Mouse (Mus musculus) thymus, postnatal 36 days (tissue): ENCODE data around the gene Tsc2.
"Not testable (repeated sequence)": the region's sequence is repeated elsewhere in the genome, so short reads cannot be mapped to it uniquely, and the experiment has no call there.

Experiments used
- DNase-seq, 2 experiments: peaks; one replicate each; pipeline ENCODE4 v3.0.0; 2022; ENCODE audit warnings: mixed read lengths in 2 of 2

Tsc2 gene

DNA sequence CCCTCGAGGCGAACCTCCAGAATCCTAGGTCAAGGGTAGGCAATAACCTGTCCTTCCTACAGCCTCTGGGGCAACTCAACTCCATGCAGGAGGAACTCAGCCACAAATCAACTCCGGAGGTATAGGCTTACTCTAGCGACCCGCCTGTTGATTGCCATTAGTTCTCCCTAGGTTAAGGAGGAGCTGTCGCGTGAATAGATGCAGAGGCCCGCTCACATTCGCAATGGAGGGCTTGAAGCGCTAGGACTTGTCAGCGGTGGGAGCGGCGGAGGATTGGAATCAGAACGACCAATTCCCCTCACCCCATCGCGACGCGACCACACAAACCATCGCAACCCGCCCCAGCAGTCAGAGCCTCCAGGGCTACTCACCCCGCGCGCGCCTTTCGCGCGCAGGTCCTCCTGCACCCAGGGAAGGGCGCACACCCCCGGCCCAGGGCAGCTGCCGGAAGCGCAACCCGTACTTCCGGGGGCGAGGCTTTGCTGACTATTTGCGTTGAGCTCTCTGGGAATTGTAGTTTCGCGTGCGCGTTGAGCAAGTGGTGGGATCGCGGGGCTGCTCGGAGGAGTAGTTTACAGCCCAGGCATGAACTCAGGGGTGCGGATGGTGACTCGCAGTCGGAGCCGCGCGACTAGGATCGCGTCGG lies at the start of gene Tsc2, which contains the start of gene Nthl1:
Tsc2 (minus strand) TSS at position 464 of the 646 bp plus-strand sequence.
Nthl1 (plus strand) TSS at position 514 of the 646 bp plus-strand sequence.
- DNase-seq: peak; percentile 87 to 92

GRCm38 (mm10) chr17:24677500-24678080 lies 45.2 kb upstream of the Tsc2 start:
- DNase-seq: no peak

DNA sequence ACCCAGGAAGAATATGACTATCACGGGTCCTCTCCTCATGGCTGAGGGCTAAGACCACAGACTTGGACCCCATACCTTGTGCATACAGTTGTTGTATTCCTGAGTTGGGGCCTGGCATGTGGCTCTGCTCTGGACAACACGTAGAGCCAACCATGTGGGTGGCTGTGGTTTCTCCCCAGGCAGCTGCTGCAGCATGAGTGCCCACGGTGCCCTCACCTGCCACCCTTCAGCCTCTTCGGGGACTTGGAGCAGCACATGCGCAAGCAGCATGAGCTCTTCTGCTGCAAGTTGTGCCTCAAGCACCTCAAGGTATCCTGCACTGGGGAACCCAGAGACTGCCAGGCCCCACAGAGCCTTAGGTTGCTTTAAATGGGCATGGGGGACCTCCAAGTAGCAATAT lies 44.4 kb upstream of the Tsc2 start:
- DNase-seq: no peak

GRCm38 (mm10) chr17:24676187-24676586 lies 43.8 kb upstream of the Tsc2 start:
- DNase-seq: peak; percentile 58 to 71

GRCm38 (mm10) chr17:24674277-24674676 lies 41.8 kb upstream of the Tsc2 start:
- DNase-seq: no peak

DNA sequence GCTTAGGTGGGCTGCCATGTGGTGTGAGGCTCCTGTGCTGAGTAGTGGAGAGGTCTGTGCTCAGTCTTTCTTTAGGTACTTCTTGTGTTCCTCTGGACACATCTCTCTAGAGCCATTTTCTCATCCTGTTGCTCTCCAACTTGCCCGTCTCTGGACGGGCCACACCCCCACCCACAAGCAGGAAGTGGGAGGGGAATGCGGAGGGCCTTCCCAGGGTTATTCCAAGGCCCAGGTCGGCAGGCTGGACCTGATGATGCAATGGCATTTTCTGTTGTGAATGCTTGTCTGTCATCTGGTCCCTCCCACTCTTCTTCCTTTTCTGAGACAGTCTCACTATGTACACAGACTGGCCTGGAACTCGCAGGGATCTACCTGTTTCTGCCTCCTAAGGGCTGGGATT lies 39.7 kb upstream of the Tsc2 start:
- DNase-seq: no peak

- no peak for DNase-seq
These were observed 38.9 kb upstream of the Tsc2 start for GRCm38 (mm10) chr17:24671346-24671745.

DNA sequence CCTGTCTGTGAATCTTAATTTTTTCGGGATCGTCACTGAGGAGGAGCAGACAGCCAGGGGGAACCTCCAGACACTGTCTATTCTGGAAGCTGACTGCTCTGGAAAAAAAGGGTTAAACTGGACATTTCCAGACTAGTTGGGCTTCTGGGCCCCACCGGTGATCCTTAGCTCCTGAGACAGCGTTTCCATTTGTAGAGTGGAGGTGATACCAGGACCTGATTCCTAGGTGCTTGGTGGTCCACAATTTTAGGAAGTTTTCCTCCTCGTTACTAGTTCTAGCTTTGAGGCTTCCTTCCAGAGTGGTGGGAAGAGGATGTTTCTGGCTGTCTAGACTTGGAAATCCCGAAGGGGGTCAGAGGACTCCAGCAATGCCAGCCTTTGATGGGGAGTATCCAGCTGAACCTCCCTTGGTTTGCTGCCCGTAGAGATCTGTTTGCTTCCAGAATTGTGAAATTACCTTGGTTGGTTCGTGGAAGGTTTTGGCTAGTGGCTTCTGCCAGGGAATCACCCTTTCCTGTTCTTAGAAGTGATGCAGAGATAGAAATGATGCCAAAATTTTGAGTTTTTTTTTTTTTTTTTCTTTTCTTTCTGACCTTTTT lies 37.9 kb upstream of the Tsc2 start:
- no peak for DNase-seq

DNA sequence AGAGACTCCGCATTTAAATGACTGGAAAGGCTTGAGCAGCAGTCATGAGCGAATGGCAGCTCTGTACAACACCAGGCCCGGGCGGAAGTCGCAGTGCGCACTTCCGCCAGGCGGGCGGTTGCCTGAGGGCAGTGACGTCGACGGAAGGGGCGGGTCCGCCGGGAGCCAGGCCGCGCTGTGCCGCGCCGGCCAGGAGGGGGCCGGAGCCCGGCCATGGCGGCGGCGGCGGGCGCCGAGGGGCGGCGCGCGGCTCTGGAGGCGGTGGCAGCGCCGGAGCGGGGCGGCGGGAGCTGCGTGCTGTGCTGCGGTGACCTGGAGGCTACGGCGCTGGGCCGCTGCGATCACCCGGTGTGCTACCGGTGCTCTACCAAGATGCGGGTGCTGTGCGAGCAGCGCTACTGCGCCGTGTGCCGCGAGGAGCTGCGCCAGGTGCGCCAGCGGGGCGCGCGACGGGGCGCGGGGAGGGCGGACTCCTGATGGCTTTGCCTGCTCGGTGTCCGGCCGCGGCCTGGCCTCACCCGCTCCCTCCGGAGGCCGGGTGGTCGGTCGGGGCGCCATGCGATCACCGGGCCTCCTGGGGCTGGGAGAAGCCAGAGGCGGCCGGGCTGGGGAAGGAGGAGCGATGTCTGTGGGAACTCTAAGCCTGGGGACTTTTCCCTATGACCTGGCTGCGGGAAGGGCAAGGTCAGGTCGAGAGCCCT lies 37.3 kb upstream of the Tsc2 start, which contains the start of gene Zfp598:
Zfp598 (plus strand) TSS at position 143 of the 701 bp plus-strand sequence.
- peak; percentile 93 to 95 for DNase-seq

- DNase-seq: not testable (repeated sequence)
These were observed 36.7 kb upstream of the Tsc2 start for GRCm38 (mm10) chr17:24669214-24669544.

- peak; percentile 53 to 57 for DNase-seq
These were observed 35.0 kb upstream of the Tsc2 start for GRCm38 (mm10) chr17:24667416-24667815.

DNA sequence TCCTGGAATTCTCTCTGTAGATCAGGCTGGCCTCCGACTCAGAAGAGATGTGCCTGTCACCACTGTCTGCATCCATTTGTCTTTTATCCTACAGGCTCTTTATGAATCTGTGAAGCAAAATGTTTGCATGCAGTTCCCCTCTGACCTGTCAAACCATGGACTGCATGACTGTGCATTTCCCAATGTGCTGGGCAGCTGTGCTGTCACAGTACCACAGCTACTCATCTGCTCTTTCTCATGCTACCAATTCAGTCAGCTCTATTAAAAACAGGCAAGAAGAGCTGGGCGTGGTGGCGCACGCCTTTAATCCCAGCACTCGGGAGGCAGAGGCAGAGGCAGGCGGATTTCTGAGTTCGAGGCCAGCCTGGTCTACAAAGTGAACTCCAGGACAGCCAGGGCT lies 34.6 kb upstream of the Tsc2 start:
- not testable (repeated sequence) for DNase-seq

DNA sequence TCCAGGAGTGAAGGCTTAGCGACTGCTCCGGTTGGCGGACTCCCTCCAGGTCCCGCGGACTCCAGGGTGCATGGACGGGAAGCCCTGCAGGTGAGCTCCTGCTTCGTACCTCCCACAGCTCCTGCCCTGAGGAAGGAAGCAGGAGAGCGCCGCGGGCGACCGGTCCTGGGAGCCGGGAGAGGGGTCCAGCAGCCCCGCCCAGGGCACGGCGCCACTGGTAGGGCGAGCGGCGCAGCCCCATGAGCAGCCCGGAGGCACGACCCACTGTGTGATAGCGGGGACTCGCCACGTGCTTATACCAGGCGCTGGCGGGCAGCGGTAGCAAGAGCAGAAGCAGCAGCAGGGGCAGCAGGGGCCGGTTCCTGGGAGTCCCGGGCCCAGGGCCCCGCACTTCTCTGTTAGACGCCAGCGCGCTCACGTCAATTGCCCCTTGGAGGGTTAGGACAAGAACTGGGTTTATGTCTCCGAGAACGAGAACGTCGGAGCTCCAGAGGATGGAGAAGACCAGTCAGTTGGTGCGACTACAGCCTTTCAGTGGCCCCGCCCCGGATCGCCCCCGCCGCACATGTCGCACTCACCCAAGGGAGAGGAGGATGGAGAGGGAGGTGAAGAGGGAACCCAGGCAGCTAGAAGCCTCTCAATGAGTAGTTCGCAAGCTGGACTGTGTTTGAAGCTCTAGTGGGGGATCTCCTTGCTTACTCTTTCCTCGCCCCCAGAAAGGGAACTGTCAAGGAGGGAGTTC lies 25.8 kb upstream of the Tsc2 start, which contains the start of gene Npw:
Npw (minus strand) TSS at position 441 of the 742 bp plus-strand sequence.
- peak in 1 of 2 experiments; percentile 23 for DNase-seq

DNA sequence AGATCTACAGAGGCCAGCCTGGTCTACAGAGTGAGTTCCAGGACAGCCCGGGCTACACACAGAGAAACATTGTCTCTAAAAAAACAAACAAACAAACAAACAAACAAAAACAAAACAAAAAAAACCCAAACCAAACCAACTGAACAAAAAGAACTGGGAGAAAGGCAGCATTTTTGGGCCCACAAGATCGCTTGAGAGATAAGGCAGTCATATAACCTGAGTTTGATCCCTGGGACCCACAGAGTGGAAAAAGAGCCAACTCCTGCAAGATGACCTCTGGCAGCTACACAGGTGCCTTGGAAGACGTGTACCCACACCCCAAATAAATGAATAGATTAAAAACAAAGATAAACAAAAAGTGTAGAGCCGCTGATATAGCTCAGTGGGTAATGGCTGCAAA lies 22.5 kb upstream of the Tsc2 start:
- no peak for DNase-seq

- peak; percentile 65 to 69 for DNase-seq
These were observed 21.7 kb upstream of the Tsc2 start for GRCm38 (mm10) chr17:24653967-24654710.

- no peak for DNase-seq
These were observed 19.4 kb upstream of the Tsc2 start for GRCm38 (mm10) chr17:24651835-24652234.

- no peak for DNase-seq
These were observed 18.3 kb upstream of the Tsc2 start for GRCm38 (mm10) chr17:24650766-24651165.

DNA sequence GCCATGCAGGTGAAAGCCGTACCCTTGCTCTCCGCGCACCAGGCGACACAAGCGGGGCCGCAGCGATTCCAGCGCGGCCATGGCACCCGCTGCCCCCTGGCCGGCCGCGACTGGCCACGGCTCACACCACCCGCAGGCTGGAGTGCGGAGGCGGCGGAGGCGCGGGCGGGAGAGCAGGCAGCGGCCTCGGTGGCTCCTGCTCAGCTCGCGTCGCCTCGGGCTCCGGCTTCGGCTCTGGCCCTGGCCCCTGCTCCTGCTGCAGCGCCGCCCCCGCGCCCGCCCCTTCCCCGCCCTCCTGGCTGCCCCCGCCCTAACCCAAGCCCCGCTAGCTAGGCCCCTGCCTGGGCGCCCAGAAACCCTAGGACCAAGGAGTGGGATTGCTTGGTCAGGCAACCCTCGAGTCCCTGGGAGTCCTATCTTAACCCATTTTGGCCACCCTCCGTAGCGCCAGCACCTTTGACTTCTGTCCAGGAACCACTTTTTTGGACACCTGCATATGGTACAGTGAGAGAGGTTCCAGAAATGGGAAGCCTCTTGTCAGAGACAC lies 17.7 kb upstream of the Tsc2 start, which contains the start of gene Slc9a3r2:
Slc9a3r2 (minus strand) TSS at position 258 of the 547 bp plus-strand sequence.
- peak; percentile 31 to 40 for DNase-seq

DNA sequence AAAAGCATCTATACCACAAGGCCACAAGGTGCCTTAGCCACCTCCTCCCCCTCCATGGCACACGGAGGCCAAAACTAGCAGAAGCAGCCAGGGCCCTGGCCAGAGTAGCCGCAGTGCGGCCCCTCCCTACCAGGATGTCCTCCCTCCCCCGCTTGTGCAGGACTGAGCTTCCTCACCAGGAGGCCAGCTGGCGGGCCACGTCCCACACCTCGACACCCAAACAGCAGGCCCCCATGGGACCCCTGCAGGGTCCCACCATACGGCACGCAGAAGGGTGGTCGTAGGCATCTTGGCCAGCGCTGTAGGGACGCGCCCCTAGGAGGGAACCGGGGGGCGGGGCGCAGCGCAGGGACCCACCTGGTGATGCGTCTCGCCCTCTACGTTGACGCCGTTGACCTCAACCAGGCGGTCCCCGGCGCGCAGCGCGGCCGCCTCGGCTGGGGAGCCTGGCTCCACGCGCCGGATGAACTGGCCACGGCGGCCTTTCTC lies 17.2 kb upstream of the Tsc2 start:
- DNase-seq: peak in 1 of 2 experiments; percentile 36

DNA sequence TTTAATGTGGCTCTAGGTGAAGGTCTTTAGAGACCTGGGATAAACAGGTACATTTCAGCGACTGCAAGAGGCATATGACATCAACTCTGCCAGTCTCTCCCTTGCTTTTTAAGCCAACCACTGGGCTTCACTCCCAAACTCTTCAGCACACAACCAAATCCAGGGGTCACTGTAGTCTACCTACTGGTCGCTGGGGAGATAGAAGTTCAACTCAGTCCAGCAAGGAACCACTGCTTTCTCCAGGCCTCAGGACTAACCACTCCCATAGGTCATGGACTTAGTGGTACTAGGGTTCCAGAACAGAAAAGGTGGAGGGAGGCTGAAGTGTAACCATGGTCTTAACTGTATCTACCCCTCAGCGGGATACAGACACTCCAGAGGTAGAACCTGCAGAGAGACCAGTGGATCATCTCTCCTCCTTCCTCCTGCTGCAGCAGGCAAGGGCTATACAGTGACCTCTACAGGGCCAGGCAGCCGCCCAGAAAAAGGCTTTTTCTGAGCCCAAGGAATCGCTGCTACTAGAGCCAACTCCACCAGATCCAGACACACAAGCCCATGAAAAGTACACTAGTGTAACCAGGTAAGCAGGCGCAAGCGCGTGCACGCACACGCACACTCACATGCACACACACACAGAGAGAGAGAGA lies 16.4 kb upstream of the Tsc2 start:
- no peak for DNase-seq

DNA sequence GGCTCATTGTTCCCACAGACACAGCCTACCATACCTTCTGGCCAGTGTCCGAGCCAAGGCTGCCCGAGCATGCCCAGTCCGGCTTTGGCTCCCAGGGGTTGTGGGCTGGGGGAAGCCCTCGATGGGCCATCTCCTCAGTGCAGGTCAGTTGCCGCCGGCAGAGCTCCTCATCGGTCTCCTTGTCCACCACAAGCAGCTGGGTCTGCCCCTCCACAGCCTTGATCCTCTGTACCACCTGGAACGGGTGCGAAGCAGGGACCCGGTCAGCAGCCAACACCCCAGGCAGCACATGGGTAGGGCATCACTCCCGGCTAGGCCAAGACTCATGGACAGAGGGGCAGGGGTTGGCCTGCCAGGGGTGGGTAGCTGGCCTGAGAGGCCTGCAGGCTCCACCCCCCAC lies 15.1 kb upstream of the Tsc2 start:
- DNase-seq: no peak
